ENCODE assay signal across 14 mouse cellular contexts in genomic region chr1:36535477-36536396, GRCm38 (mm10). TPM values are rescaled to one million over a fixed set of nuclear protein-coding genes. Genes with fewer than 3 reads are reported as not detected.
DNase-seq lines count a peak whose midpoint lies in the region; ATAC-seq lines count a peak whose summit lies in the region.
"Had no signal": no experiment of that assay in that cellular context is flagged by ENCODE, and none has a peak within 500 bp of the region (broad histone marks: within the 10 kb centered on the region; RNA-seq: fewer than 3 reads in every experiment).

No protein-coding gene starts in this region.

- no peak overlapping the region for H3K4me2 ChIP-seq in lung, embryonic 16.5 days (ENCODE audit: low read depth, low read length)
- H3K4me2 ChIP-seq: hindbrain, embryonic 12.5 days had no signal

- no peak overlapping the region for H3K9ac ChIP-seq in lung, embryonic 16.5 days (ENCODE audit: low read length)
- H3K9ac ChIP-seq: hindbrain, embryonic 12.5 days had no signal

- DNase-seq in frontal cortex, postnatal 36 days (ENCODE audit: low spot score in 2 of 2): no peak
- peak; percentile 76 for DNase-seq in cerebellum, adult 11-12 months
- peak; percentile 84 to 86 for DNase-seq in heart, adult 18-20 months
- DNase-seq in thymus, postnatal 10 days (ENCODE audit: low spot score in 2 of 2): no peak
- DNase-seq in thymus, adult 18-20 months: no peak
- DNase-seq in kidney, adult 8-10 months: no peak

- peaks cover 11% of the 10 kb centered on the region for H3K4me1 ChIP-seq in lung, embryonic 16.5 days (replicated peaks; ENCODE audit: control insufficient read depth, insufficient read depth, low read length)
- H3K4me1 ChIP-seq: hindbrain, embryonic 12.5 days had no signal

- H3K9me3 ChIP-seq in lung, embryonic 16.5 days (ENCODE audit: control insufficient read depth, low read length): no peaks in the 10 kb centered on the region
- H3K9me3 ChIP-seq: hindbrain, embryonic 12.5 days; megakaryocyte, embryonic 14.5 days had no signal

- H3K36me3 ChIP-seq in lung, embryonic 16.5 days (ENCODE audit: control insufficient read depth, insufficient read depth, low read length): peaks cover 7% of the 10 kb centered on the region

- H3K27me3 ChIP-seq in lung, embryonic 16.5 days (ENCODE audit: control insufficient read depth, insufficient read depth, low read depth, low read length): no peaks in the 10 kb centered on the region
- H3K27me3 ChIP-seq: hindbrain, embryonic 12.5 days; megakaryocyte, embryonic 14.5 days had no signal

- 73% methylated on average over 11 of the region's 11 CpGs for WGBS in lung, embryonic 16.5 days

- H3K4me3 ChIP-seq in lung, embryonic 16.5 days (ENCODE audit: low read length): no peak overlapping the region
- H3K4me3 ChIP-seq: hindbrain, embryonic 12.5 days; megakaryocyte, embryonic 14.5 days had no signal

- no peak overlapping the region for H3K27ac ChIP-seq in lung, embryonic 16.5 days (ENCODE audit: low read length)
- H3K27ac ChIP-seq: hindbrain, embryonic 12.5 days had no signal

- peak; percentile 12 for ATAC-seq in frontal cortex, adult (ENCODE audit: low TSS enrichment)
- 0 out of 2 replicates have a peak, but pooled peaks have one; percentile 15 for ATAC-seq in lung, embryonic 16.5 days (ENCODE audit: low read depth)
- ATAC-seq: activated CD4-positive, CD25-positive, alpha-beta regulatory T cell, adult 4 months had no signal

RNA-seq across cellular contexts. Expression of gene Ankrd23, which starts 0.9 kb away (rescaled TPM):
- 100 to 1,000 TPM; 315 to 408 TPM for total RNA-seq in heart, adult 18-20 months (2021)
- 17.9 and 20.0 TPM in 2 replicates for polyA plus RNA-seq in lung, embryonic 16.5 days (2015; fragmentation: Nextera tagmentation; extraction: Ambion mirVana)

RNA-seq across cellular contexts. Expression of gene Gm42417, which starts 3.5 kb away (rescaled TPM):
- 100 to 1,000 TPM; 174 to 267 TPM for total RNA-seq in heart, adult 18-20 months (2021)
- polyA plus RNA-seq in lung, embryonic 16.5 days (2015; fragmentation: Nextera tagmentation; extraction: Ambion mirVana): 0.29 TPM in 1 of 2 replicates, not detected in the other
- total RNA-seq: left cerebral cortex, adult 8-10 months had no signal
- polyA plus RNA-seq: embryonic facial prominence, embryonic 14.5 days; hindbrain, embryonic 12.5 days; stomach, embryonic 16.5 days had no signal

RNA-seq across cellular contexts. Expression of gene Ankrd39, which starts 11.5 kb away (rescaled TPM):
- 1 to 10 TPM; 5.8 to 6.2 TPM for total RNA-seq in heart, adult 18-20 months (2021)
- polyA plus RNA-seq in lung, embryonic 16.5 days (2015; fragmentation: Nextera tagmentation; extraction: Ambion mirVana): 23.3 and 26.2 TPM in 2 replicates

RNA-seq across cellular contexts. Expression of gene Sema4c, which starts 22.4 kb away (rescaled TPM):
- 10 to 100 TPM in 1 of 2 experiments, 1 to 10 TPM in 1; 9.2 to 10.4 TPM for total RNA-seq in heart, adult 18-20 months (2021)
- 14.4 and 14.8 TPM in 2 replicates for polyA plus RNA-seq in lung, embryonic 16.5 days (2015; fragmentation: Nextera tagmentation; extraction: Ambion mirVana)

RNA-seq across cellular contexts. Expression of gene Cnnm3, which starts 24.1 kb away (rescaled TPM):
- total RNA-seq in heart, adult 18-20 months (2021): 10 to 100 TPM; 13.1 to 16.6 TPM
- polyA plus RNA-seq in lung, embryonic 16.5 days (2015; fragmentation: Nextera tagmentation; extraction: Ambion mirVana): 3.5 and 4.4 TPM in 2 replicates

Comparison
In these comparisons a context has a peak if more than half of its experiments do, and no peak if none do; other contexts are left out.
1. DNase-seq: peak in cerebellum, adult 11-12 months (single experiment) and heart, adult 18-20 months (2 of 2); none in frontal cortex, postnatal 36 days (0 of 2), thymus, postnatal 10 days (0 of 2), thymus, adult 18-20 months (0 of 2) and kidney, adult 8-10 months (0 of 2).